18 mouse cellular contexts compared by ENCODE assay signal in genomic region chr7:112268761-112269425, GRCm38 (mm10). TPM values are rescaled to one million over a fixed set of nuclear protein-coding genes. Genes with fewer than 3 reads are reported as not detected.
DNase-seq lines count a peak whose midpoint lies in the region; ATAC-seq and TF ChIP-seq lines count a peak whose summit lies in the region.
"Had no signal": no experiment of that assay in that cellular context is flagged by ENCODE, and none has a peak within 500 bp of the region (broad histone marks: within the 10 kb centered on the region; RNA-seq: fewer than 3 reads in every experiment).

No protein-coding gene starts in this region.

- TF ChIP-seq CTCF in heart, adult 2 months (IDR thresholded peaks at IDR 0.05): no peak
- TF ChIP-seq CTCF in intestine, postnatal 0 days (IDR thresholded peaks at IDR 0.05; ENCODE audit: low read depth): no peak

- peaks cover 11% of the 10 kb centered on the region; the same call in 1 of the 2 replicates for H3K36me3 ChIP-seq in heart, adult 2 months (ENCODE audit: control insufficient read depth, insufficient read depth, low read length)
- H3K36me3 ChIP-seq in intestine, embryonic 14.5 days (ENCODE audit: control insufficient read depth, insufficient read depth, low read length): 0 out of 2 replicates have a peak, but pooled peaks cover 5% of the 10 kb centered on the region
- no peaks in the 10 kb centered on the region for H3K36me3 ChIP-seq in intestine, postnatal 0 days (ENCODE audit: control insufficient read depth, insufficient read depth)
- no peaks in the 10 kb centered on the region for H3K36me3 ChIP-seq in embryonic facial prominence, embryonic 14.5 days (ENCODE audit: control insufficient read depth, insufficient read depth, low read length)
- no peaks in the 10 kb centered on the region for H3K36me3 ChIP-seq in midbrain, embryonic 11.5 days (ENCODE audit: control insufficient read depth, insufficient read depth, low read length)
- H3K36me3 ChIP-seq: midbrain, embryonic 12.5 days had no signal

- H3K27me3 ChIP-seq in heart, adult 2 months (ENCODE audit: control insufficient read depth, insufficient read depth, low read length): no peaks in the 10 kb centered on the region
- H3K27me3 ChIP-seq in intestine, embryonic 14.5 days (replicated peaks; ENCODE audit: control insufficient read depth, insufficient read depth, low read length): no peaks in the 10 kb centered on the region
- H3K27me3 ChIP-seq in intestine, postnatal 0 days (replicated peaks; ENCODE audit: control insufficient read depth, insufficient read depth, low read length): no peaks in the 10 kb centered on the region
- H3K27me3 ChIP-seq in embryonic facial prominence, embryonic 14.5 days (replicated peaks; ENCODE audit: control insufficient read depth, insufficient read depth, low read length): no peaks in the 10 kb centered on the region
- H3K27me3 ChIP-seq in midbrain, embryonic 11.5 days (ENCODE audit: control insufficient read depth, insufficient read depth, low read length): no peaks in the 10 kb centered on the region
- H3K27me3 ChIP-seq: midbrain, embryonic 12.5 days; Patski had no signal

- no peak for TF ChIP-seq POLR2A in heart, adult 2 months (IDR thresholded peaks at IDR 0.05; ENCODE audit: insufficient read depth, low read depth, low read length)

- WGBS in heart, adult 2 months: 55% methylated on average over 15 of the region's 15 CpGs
- WGBS in intestine, embryonic 14.5 days: 66% methylated on average over 15 of the region's 15 CpGs
- 62% methylated on average over 15 of the region's 15 CpGs for WGBS in intestine, postnatal 0 days
- WGBS in embryonic facial prominence, embryonic 14.5 days: 71% methylated on average over 15 of the region's 15 CpGs
- WGBS in midbrain, embryonic 11.5 days: 85% methylated on average over 15 of the region's 15 CpGs

- intact Hi-C loops in heart, adult 2 months (cut with DNase I): no loop called here

- peaks cover 40% of the 10 kb centered on the region for H3K4me1 ChIP-seq in heart, adult 2 months (ENCODE audit: control insufficient read depth, insufficient read depth, low read length)
- H3K4me1 ChIP-seq in intestine, embryonic 14.5 days (replicated peaks; ENCODE audit: control insufficient read depth, insufficient read depth, low read length): peaks cover 21% of the 10 kb centered on the region
- H3K4me1 ChIP-seq in intestine, postnatal 0 days (replicated peaks; ENCODE audit: control insufficient read depth, insufficient read depth, low read length): peaks cover 15% of the 10 kb centered on the region
- H3K4me1 ChIP-seq in embryonic facial prominence, embryonic 14.5 days (ENCODE audit: control insufficient read depth, insufficient read depth, low read length): peaks cover 23% of the 10 kb centered on the region
- no peaks in the 10 kb centered on the region for H3K4me1 ChIP-seq in midbrain, embryonic 11.5 days (ENCODE audit: control insufficient read depth, insufficient read depth, low read length)

- no peak overlapping the region for H3K4me2 ChIP-seq in intestine, embryonic 14.5 days (ENCODE audit: low read length)
- H3K4me2 ChIP-seq in intestine, postnatal 0 days (replicated peaks; ENCODE audit: low read depth): no peak overlapping the region
- no peak overlapping the region for H3K4me2 ChIP-seq in embryonic facial prominence, embryonic 14.5 days (ENCODE audit: low read depth, low read length)
- H3K4me2 ChIP-seq in midbrain, embryonic 11.5 days: no peak overlapping the region
- H3K4me2 ChIP-seq: midbrain, embryonic 12.5 days had no signal

- no peak overlapping the region for H3K4me3 ChIP-seq in heart, adult 2 months
- H3K4me3 ChIP-seq in intestine, embryonic 14.5 days (ENCODE audit: low read depth, low read length): no peak overlapping the region
- H3K4me3 ChIP-seq in intestine, postnatal 0 days (ENCODE audit: low read depth, low read length): no peak overlapping the region
- no peak overlapping the region for H3K4me3 ChIP-seq in embryonic facial prominence, embryonic 14.5 days (ENCODE audit: low read depth, low read length)
- H3K4me3 ChIP-seq in midbrain, embryonic 11.5 days (ENCODE audit: low read depth, low read length): no peak overlapping the region
- H3K4me3 ChIP-seq: midbrain, embryonic 12.5 days; myocyte had no signal

- 0 out of 2 replicates have a peak, but pooled peaks cover 1% of the 10 kb centered on the region for H3K79me2 ChIP-seq in heart, adult 2 months (replicated peaks; ENCODE audit: control insufficient read depth, insufficient read depth, low read length)

- H3K9me3 ChIP-seq in intestine, embryonic 14.5 days (ENCODE audit: control insufficient read depth, low read length): no peaks in the 10 kb centered on the region
- H3K9me3 ChIP-seq in intestine, postnatal 0 days (ENCODE audit: control insufficient read depth): no peaks in the 10 kb centered on the region
- no peaks in the 10 kb centered on the region for H3K9me3 ChIP-seq in embryonic facial prominence, embryonic 14.5 days (ENCODE audit: control insufficient read depth, low read length)
- H3K9me3 ChIP-seq in midbrain, embryonic 11.5 days (ENCODE audit: control insufficient read depth, low read length): no peaks in the 10 kb centered on the region
- H3K9me3 ChIP-seq: midbrain, embryonic 12.5 days had no signal

- no peak for TF ChIP-seq EP300 in heart, adult 2 months (IDR thresholded peaks at IDR 0.05; ENCODE audit: insufficient read depth, low read depth, low read length)

- peak overlapping the region; percentile 85 for H3K27ac ChIP-seq in heart, adult 2 months
- peak overlapping the region; percentile 24; the same call in 1 of the 2 replicates for H3K27ac ChIP-seq in intestine, embryonic 14.5 days (ENCODE audit: low read depth)
- no peak overlapping the region for H3K27ac ChIP-seq in intestine, postnatal 0 days (ENCODE audit: low read depth, low read length)
- no peak overlapping the region for H3K27ac ChIP-seq in embryonic facial prominence, embryonic 14.5 days (replicated peaks; ENCODE audit: low read depth, low read length)
- no peak overlapping the region for H3K27ac ChIP-seq in midbrain, embryonic 11.5 days (ENCODE audit: low read depth, low read length)
- H3K27ac ChIP-seq: midbrain, embryonic 12.5 days had no signal

- H3K9ac ChIP-seq in heart, adult 2 months (ENCODE audit: low read depth, low read length): peak overlapping the region; percentile 16; the same call in 1 of the 2 replicates
- no peak overlapping the region for H3K9ac ChIP-seq in intestine, embryonic 14.5 days (ENCODE audit: low read length)
- H3K9ac ChIP-seq in intestine, postnatal 0 days (ENCODE audit: low read depth, low read length): no peak overlapping the region
- no peak overlapping the region for H3K9ac ChIP-seq in embryonic facial prominence, embryonic 14.5 days (ENCODE audit: low read depth, low read length)
- no peak overlapping the region for H3K9ac ChIP-seq in midbrain, embryonic 11.5 days (ENCODE audit: low read length)
- H3K9ac ChIP-seq: midbrain, embryonic 12.5 days had no signal

- no peak for ATAC-seq in intestine, embryonic 14.5 days (replicated peaks; ENCODE audit: low FRiP score, low TSS enrichment, low read depth)
- no peak for ATAC-seq in intestine, postnatal 0 days
- ATAC-seq in embryonic facial prominence, embryonic 14.5 days (ENCODE audit: low read depth): no peak
- no peak for ATAC-seq in midbrain, embryonic 11.5 days (ENCODE audit: low FRiP score)
- ATAC-seq: forebrain, embryonic 14.5 days; Patski had no signal

- no peak for DNase-seq in heart, adult 2 months
- no peak for DNase-seq in heart, postnatal 4 days
- no peak for DNase-seq in intestine, embryonic 14.5 days (ENCODE audit: low spot score)
- DNase-seq in embryonic facial prominence, embryonic 14.5 days (ENCODE audit: low spot score): peak; percentile 59
- peak; percentile 42 for DNase-seq in lung, postnatal 10 days
- no peak for DNase-seq in c-Kit-positive CD71-positive TER-119-positive erythroid progenitor cells, embryonic 14.5 days (ENCODE audit: low spot score)
- DNase-seq in midbrain, embryonic 11.5 days (ENCODE audit: low spot score, missing footprints): no peak
- DNase-seq: B cell, adult 2 months; cerebellum, postnatal 25 days; kidney, adult 11 months; kidney, postnatal 10 days; layer of hippocampus, adult 9-11 months; right cerebral cortex, adult 18-20 months had no signal

RNA-seq across cellular contexts. Expression of gene Mical2, which starts 43.2 kb away (rescaled TPM):
- 10 to 100 TPM; 87.7 to 89.1 TPM for total RNA-seq in heart, adult 2 months (2021)
- polyA plus RNA-seq in heart, adult 2 months (2012; rRNA removed): 44.8 and 53.7 TPM in 2 replicates
- 100 to 1,000 TPM; 281 to 298 TPM for total RNA-seq in heart, postnatal 4 days (2021)
- 16.6 and 18.2 TPM in 2 replicates for polyA plus RNA-seq in intestine, embryonic 14.5 days (2014; fragmentation: Nextera tagmentation; extraction: Ambion mirVana)
- polyA plus RNA-seq in intestine, postnatal 0 days (2015; fragmentation: Nextera tagmentation; extraction: Ambion mirVana): 13.0 and 13.6 TPM in 2 replicates
- 11.0 and 11.5 TPM in 2 replicates for polyA plus RNA-seq in embryonic facial prominence, embryonic 14.5 days (2014; fragmentation: Nextera tagmentation; extraction: Ambion mirVana)
- 1.2 and 1.5 TPM in 2 replicates for polyA plus RNA-seq in midbrain, embryonic 11.5 days (2014; fragmentation: Nextera tagmentation; extraction: Ambion mirVana)

Comparison
In these comparisons a context has a peak if more than half of its experiments do, and no peak if none do; other contexts are left out.
1. H3K27ac ChIP-seq: peak in heart, adult 2 months (single experiment) and intestine, embryonic 14.5 days (single experiment); none in intestine, postnatal 0 days (single experiment), embryonic facial prominence, embryonic 14.5 days (single experiment) and midbrain, embryonic 11.5 days (single experiment).
2. DNase-seq: peak in embryonic facial prominence, embryonic 14.5 days (single experiment) and lung, postnatal 10 days (single experiment); none in heart, adult 2 months (0 of 2), heart, postnatal 4 days (single experiment), intestine, embryonic 14.5 days (single experiment), c-Kit-positive CD71-positive TER-119-positive erythroid progenitor cells, embryonic 14.5 days (single experiment) and midbrain, embryonic 11.5 days (single experiment).